Mouse (Mus musculus) 3T3-L1 (cell line): ENCODE results near the gene Srek1.

Source experiments
- DNase-seq: peaks from one replicate; pipeline ENCODE4 v3.0.0-alpha.2; 2015; ENCODE audit warnings: low read depth, low spot score

The Srek1 gene

DNA sequence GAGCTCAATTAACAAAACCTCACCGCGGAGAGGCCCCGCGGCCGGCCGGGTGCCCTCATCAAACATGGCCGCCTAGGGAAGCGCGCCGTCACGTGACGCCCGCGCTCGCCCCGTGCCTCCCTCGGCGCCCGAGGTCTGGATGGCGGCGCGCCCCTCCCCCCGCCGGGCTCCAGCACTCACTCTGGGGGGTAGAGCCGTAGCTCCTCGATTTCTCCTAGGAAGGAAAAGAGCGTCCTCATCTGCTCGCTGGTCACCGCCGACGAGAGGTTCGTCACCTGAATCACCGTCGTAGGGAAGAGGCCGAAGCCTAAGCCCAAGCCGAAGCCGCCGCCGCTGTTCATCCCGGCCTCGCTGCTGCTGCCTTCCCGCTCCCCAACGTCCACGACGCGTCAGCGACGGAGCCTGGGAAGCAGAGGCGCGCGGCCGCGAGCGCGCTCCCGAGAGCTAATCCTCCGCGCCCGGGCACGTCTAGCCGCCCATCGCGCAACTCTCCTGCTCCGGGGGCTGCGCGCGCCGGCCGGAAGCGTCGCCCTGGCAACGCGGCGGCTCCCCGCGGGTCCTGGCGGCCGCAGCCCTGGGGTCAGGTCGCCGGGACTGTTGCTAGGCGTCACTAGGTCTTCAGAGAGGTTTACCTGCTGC, at the start of gene Srek1:
Gene Srek1 (minus strand): TSS at position 490 of the 639 bp plus-strand sequence.
- DNase-seq, result peak; percentile 84

DNA sequence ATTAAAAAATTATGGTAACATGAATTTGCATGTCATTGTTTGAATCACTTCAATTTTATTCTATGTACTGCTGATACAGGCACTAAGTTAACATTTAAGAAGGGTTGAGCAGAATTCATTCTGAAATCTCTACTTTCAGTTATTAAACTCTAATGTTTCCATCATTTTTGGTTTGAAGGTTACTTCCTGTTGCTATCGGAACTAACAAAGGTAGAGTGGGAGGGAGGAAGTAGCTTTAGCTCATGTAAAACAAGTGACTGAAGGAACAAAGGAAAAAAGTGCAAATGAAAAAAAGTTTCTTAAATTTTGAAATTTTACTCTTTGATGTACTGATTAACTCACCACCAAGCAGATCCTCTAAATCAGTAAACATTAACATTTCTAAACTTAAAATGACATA, 47.9 kb upstream of the Srek1 start:
- DNase-seq, result no peak

DNA sequence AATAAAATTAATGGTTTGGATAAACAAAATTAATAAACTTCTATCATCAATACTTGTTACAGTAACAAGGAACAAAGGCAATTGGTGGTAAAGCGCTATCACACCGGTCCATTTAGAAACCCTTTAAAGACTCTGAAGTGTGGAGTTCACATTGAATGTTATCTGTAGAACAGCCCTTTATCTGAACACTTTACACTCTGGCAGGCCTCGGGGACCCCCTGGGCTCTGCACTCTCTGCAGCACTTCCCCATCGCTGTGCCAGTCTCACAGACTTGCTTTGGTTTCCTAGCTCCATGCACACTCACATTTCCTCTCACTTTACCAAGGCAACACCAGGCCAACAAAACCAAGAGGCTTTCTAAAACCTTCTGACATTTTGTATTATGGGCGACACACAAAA, 45.0 kb upstream of the Srek1 start:
- DNase-seq, result no peak

DNA sequence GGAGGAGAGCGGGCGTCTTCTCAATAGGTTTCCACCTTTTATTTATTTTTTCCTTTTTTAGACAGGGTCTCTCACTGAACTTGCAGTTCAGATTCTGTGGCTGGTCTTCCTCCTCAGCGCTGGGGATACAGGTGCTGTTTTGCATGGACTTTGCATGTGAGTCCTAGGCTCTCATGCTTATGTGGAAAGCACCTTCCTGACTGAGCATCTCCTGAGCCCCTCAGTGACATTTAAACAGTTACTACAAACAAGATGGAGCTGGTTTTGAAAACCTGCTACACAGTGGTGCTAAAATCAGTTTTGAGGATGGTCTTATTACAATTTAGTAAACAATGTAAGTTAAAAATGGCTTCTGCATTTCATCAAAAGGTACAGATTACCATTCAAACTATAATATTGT, 43.5 kb upstream of the Srek1 start:
- DNase-seq, result no peak

DNA sequence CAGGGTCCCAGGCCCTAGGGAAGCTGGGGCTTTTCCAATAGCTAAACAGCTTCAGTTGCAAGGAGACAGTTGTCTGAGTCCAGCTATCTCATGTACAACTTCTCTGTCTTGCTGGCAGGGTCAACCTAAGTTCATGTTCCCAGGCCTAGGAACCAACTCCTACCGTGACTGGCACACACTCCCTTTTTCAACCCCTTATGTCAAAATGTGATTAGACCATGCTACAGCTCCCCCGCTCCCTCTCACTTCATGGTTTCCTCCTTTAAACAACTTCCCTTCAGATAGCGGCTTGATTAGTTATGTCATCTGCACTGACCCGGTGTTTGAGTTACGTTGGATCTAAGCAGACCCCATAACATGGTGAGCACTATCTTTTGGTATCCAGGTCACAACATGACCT, 33.1 kb upstream of the Srek1 start:
- DNase-seq, result no peak

DNA sequence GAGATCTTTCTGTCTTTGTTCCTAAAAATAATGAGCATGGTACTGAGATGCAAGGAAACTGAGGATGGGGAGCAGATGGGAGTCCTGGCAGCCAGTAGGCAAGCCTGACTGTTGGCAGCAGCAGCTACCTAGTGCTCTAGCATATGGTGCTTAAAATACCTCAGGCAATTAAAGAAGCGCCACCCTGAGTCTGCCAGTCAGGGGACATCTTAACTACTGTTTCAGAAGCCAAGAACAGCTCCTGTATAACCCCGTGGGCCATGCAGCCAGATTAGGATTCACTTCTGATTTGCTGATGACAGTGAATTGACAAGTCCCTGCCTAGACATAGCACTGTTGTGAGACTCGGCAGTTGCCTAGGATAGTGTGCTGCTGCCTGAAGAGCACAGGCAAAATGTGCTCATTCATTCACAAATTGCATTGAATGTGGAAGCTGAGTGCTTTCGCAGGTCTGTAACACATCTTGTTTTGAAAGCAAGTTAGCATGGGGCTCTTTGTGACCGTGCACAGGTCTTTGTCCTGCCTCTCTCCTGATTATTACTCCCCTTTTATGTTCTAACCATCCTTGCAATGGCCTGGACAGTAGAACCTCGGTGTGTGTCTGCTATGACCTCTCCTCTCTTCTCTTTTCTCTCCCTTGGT, 31.9 kb upstream of the Srek1 start:
- no peak for DNase-seq

DNA sequence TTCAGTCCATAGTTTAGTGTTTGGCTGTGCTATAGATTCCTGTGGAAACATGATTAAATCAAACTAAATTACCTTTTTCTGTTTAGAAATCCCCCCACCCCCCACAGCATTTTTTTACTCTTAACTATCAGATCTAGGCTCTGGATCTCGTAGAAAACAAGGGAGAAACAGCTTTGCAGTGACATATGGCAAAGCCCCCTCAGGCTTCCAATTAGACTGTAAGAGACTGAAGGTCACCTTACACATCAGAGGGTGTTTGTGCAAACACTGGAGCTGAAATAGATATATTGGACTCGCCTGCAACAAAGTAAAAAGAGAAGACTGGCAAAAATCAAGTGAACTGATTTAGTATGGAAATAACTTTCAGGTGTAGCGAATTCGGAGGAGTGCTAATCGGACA, 29.3 kb upstream of the Srek1 start:
- DNase-seq, result no peak

DNA sequence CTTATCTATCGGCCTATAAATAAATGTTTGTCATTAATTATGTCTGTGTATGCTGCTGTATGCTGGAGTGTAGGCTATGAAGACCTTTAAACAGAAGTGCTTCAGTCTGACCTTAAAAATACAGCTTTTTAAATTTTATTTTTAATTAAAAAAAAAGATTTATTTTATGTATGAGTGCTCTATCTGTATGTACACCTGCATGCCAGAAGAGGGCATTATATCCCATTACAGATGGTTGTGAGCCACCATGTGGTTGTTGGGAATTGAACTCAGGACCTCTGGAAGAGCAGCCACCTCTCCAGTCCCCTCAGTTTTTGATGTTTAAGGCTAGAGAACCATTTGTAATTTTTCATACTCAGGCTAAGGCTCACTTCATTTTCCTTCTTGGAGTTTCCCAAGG, 26.6 kb upstream of the Srek1 start:
- no peak for DNase-seq

DNA sequence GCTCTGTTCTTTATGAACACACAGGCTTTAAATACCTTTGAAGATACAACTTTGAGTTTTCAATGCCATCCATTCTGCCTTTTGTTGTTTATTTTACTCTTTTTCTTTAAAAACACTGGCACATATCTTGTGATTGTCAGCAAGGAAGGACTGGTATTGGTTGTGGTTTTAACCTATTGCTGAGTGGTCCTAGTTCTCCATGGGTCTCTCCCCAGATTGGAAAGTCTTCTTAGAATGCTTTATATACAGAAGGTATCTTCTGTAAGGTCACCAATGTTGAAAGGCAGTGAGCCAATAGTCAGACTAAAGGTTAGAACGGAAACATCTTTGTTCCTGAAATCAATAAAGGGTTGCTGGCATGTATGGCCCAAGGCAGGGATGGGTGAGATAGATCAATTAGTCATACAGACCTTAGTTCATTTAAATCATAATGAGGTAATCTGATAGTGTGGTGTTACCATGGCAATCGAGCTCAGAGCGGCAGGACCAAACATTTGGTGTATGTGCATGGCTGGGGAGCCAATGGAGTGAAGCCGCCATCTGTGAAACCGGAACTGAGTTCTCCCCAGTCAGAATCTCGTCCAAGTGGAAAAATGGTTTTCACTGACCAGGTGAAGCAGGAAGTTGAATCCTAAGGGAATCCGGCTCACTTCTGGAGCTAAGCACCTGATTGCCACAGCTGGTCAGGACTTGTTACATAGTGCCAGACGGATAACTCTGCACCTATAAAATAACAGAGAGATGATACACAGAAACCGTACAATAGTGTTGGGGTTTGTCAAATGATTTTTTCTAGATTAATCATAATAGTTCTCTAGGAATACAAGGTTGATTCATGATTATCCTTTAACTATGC, 20.5 kb upstream of the Srek1 start:
- no peak for DNase-seq

DNA sequence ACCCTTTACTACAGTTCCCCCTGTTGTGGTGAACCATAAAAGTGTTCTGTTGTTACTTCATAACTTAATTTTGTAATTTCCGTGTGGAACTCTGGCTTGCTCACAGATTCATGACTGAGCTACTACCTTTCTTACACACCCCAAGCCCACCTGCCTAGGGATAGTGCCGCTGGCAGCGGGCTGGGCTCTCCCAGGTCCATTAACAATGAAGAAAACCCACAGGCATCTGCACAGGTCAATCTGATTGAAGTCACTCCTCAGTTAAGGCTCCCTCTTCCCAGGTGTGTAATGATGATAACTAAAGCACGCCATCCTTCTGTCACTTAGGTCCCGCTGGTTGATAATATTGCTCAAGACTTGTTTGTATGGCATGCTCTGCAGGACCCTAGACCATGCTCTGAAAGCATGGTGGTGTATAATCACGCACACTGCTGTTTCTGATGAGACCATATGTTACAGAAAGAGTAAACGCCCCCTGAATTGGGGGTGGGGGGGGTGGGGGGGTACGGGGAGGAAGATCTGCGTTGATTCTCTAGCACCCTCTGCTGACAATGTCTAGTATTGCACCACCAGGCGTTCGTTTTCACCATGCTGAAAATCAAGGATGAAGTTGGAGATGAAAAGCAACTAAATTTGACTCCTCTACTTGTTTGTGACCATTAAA, 5.6 kb upstream of the Srek1 start:
- peak; percentile 62 for DNase-seq

DNA sequence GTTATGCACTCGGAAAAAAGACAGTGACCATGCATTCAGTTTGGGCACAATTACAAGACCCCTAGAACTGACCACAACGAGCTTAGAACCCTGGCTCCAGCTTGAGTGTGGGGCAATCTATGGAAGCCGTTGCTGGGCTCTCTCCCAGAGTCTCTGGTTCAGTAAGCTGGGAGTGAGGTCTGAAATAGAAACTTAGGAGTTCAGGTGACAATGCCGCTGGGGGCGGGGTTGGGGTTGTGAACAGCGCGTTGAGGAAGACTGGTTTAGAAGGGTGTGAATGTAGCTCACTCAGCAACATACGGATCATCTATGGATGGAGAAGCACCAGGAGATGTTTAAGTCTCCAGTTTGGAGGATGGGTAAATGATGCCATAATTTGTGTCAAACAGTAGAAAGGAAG, 2.7 kb upstream of the Srek1 start:
- no peak for DNase-seq

DNA sequence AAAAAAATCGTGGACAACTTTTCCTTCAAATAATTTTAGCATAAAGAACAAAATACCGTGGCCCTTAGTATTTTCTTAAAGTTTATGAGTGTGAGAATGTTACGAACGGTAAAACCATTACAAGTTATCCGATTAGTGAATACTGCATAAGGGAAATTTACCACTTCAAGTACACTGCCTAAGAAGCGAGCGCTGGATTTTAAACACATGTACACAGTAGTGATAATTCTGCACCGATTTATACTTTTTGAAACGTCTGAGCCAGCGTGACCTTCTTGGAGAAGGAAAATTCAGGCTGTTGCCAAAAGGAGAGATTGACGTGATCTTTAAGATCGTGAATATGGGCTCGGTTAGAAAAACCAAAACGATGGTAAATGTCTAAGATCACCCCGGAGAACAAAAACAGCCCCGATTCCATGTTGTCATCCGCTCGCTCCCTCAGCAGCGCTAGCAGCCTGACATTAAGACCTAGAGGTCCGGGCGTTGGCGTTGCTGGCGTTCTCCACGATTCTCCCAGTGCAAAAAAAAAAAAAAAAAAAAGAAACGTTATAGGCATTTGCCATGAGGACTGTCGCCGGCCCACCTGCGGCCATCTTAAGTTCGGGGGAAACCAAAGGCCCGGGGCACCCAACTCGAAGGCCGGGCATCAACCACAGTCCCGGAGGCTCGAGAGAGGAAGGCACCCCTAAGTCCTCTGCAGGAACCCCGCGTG, 845 bp downstream of the Srek1 start:
- peak; percentile 80 for DNase-seq

DNA sequence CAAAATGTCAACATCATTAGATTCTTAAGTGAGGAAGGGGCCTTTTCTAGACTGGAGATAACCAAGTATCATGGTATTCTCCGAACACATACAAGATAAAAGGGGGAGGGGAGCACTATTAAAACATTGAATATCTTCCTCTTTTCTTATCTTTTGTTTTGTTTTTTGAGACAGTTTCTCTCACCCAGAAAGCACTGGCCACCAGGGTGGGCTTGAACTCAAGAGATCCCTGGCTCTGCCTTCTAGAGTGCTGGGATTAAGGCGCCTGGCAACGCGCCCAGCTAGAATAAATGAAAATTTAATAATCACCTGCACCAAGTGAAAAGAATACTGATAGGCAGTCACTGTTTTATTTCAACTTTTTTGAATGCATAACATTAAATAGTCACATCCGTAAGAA, 1.5 kb downstream of the Srek1 start:
- DNase-seq, result peak; percentile 36

DNA sequence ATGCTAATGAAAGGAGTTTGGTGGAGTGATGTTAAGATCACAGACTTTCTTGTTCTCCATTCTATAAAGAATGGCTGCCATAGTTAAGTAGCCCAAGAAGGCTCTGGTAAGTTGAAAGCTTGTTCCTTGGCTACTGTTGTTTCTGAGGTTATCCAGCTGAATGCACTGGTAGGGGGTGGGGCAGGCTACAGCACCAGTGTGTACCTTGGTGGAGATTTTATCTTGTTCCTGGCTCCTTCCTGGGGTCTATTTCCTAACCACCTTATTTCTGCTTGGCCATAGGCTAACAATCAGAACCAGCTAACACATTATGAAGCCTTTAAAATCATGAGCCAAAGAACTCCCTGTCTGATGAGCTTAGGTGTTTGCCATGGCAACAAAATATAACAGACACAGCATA, 3.6 kb downstream of the Srek1 start:
- no peak for DNase-seq

DNA sequence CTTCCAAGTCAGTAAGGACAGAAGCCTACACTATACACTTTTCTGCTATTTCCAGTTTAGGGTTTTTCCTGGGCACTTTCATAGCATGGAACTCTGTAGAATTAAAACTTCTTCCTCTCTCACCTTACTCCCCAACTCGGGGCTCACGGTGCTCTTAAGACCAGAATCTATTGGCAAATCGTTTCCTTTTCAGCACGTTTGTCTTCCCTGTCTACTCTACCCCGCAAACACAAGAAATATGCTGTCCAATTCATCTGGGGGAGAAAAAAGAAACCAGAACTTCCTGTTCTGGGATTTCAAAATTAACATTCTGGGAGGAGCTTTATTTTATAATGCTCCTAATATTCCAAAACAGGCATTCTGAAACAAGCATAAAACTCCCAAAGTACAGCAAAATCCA, 6.5 kb downstream of the Srek1 start:
- no peak for DNase-seq

DNA sequence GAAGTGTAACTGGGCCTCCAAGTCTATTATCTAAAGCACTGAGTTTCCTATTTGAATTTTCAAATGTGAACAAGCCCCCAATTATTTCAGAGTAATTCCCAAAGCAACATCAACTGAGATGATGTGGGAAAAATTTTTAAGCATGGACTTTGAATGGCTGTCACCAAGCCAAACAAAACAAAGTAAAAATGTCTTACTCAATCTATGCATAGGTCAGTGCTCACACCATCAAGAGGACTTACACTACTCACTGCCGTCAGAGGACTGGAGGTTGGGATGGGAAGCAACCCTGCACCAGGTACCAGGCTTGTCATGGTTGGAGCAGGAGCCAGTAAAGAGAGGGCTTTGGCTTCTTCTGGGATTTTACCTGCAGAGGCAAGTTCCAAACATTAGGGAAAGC, 10.8 kb downstream of the Srek1 start:
- peak; percentile 32 for DNase-seq

DNA sequence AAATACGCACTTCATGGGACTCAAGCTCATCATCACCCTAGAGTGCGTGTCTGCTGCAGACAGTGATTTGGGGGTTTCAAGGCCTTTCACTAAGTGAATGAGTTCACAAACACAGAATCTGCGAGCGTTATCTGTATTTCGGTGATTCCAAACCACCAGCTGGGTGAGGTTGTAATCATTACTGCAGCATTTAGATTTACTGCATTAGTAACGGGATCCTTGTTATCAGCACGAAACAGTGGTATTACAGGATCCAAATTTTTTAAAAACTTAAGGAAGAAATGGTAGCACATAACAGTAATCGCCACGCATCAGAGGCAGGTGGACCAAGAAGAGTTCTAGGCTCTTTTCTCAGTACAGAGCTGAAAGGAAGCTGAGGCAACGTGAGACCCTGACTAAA, 12.4 kb downstream of the Srek1 start:
- no peak for DNase-seq

DNA sequence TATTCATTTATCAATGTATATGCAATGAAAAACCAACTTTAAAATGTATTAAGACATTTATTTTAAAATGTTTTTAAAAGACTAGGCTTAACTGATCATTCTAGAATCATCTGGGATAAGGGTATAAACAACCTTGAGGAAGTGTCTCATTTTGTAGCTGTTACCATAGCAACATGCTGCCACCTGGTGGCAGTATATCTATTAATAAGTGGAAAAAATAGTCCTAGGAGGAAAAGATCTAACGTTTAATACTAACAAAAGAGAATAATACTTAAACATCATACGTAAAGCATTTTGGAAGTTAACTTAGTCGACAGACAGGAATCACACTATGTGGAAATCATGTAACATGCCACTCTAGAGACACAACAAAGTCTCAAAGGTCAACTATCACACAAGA, 23.0 kb downstream of the Srek1 start:
- DNase-seq, result peak; percentile 72

DNA sequence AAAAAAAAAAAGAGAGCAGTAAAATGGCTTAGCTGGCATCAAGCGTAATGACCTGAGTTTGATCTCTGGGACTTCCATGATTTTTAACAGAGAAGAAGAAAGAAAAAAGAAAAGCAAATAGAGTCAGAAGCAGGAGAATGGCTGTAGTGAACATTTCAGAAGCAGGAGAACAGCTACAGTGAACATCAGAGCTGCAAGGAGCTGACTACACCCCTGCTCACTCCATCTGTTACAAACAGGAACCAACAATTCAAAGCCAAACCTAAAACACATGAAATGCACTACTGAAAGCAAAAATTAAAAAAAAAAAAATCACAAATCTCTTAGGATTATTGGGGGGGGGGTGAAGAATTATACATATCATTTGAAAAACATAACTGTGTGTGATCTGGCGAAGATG, 28.7 kb downstream of the Srek1 start:
- no peak for DNase-seq

DNA sequence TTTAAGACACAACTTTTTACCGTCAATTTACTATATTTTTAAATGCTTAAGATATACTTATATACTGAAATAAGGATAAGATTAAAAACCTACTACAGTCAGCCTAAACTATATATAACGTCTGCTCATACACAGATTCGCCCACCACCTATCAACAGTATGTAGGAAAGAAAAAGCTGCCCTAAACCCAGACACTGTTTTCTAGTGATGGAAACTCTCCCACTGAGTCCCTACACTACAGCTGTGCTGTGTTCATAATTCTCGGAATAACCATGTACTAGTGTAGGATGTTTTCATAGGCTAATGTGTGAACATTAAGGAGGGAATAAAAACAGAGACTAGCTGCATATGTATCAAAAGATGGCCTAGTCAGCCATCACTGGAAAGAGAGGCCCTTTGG, 29.2 kb downstream of the Srek1 start:
- no peak for DNase-seq

DNA sequence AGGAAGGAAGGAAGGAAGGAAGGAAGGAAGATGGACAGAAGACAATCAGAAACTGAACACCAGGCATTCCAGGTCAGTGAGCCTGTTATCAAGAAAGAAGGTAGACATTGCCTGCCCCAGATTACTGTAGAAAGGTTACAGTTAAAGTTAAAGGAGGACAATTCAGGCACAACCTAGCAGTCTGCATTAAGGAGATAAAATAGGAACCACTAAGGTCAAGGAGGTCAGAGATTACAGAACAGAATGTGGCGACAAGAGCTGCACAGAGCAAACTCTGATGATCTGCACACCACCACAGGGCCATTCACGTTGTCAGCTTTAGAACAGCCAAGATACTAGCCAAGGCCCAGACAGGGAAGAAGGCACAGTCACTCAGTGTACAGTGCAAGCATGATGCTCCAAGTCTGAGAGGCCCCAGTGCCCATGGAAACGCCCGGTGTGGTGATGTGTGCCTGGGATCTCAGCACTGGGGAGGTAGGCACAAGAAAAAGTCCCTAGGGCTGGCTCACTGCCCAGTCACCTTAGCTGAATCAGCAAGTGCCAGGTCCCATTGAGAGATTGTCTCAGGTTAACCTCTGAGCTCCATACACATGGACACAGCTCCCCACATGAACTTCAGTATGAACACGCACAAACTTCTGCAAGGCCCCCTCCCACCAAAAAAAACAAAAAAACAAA, 38.9 kb downstream of the Srek1 start:
- no peak for DNase-seq
